Mouse (Mus musculus) cerebellum, adult 2 months (tissue): ENCODE measurements around the gene Cyp2c29.

Experiments used
- CTCF ChIP-seq: fragments of 200-500 bp; IDR thresholded peaks from 2 replicates; pipeline ENCODE4 v1.5.1; 2011; ENCODE audit warnings: low read depth, mild to moderate bottlenecking, control low read depth, low read length, moderate library complexity, borderline replicate concordance; ENCODE audit not compliant: insufficient read depth
- POLR2A ChIP-seq: fragments of 200-500 bp; IDR thresholded peaks from 2 replicates; pipeline ENCODE4 v1.6.1; 2011; ENCODE audit warnings: low read length, control low read depth, borderline replicate concordance; ENCODE audit not compliant: insufficient read depth

- TF ChIP-seq POLR2A: no peak
- no peak for TF ChIP-seq CTCF
Measured at GRCm38 (mm10) chr19:39286825-39287224, 17.6 kb downstream of the Cyp2c29 start.
